Mouse (Mus musculus): ENCODE measurements at regions not wholly inside any gene's neighbourhood (a gene's known extent, or its start where the extent isn't known, plus 50 kb on each side); places are given as distances from the start of the nearest gene placed in this dataset.

DNA sequence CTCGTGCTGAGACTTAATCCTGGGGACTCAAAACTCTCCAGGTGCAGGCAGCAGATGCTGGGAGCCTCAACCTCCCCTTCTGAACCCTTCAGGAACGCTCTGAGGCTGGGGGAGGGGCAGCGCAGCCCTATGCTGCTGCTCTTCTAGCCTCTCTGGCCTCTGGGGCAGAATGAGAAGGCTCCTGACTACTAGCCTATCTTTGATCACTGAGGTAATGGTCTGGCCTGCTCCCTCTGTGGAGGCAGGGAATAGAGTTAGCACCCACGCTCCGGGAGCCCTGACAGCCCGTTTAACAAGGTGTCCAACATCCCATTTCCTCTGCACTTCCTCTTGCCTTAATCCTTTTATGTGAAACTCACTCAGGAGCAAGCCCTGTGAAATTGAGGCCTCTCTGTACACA lies 79.4 kb upstream of the Lhx1 start:
- TF ChIP-seq POLR2A (IDR thresholded peaks at IDR 0.05; ENCODE audit: insufficient read depth, low read depth, low read length) (no peak), CTCF (IDR thresholded peaks at IDR 0.05; ENCODE audit: insufficient read depth, low read depth, low read length) (no peak)

Data from olfactory bulb, adult 2 months (tissue).